8 mouse cellular contexts compared by ENCODE assay signal in the genomic region with DNA sequence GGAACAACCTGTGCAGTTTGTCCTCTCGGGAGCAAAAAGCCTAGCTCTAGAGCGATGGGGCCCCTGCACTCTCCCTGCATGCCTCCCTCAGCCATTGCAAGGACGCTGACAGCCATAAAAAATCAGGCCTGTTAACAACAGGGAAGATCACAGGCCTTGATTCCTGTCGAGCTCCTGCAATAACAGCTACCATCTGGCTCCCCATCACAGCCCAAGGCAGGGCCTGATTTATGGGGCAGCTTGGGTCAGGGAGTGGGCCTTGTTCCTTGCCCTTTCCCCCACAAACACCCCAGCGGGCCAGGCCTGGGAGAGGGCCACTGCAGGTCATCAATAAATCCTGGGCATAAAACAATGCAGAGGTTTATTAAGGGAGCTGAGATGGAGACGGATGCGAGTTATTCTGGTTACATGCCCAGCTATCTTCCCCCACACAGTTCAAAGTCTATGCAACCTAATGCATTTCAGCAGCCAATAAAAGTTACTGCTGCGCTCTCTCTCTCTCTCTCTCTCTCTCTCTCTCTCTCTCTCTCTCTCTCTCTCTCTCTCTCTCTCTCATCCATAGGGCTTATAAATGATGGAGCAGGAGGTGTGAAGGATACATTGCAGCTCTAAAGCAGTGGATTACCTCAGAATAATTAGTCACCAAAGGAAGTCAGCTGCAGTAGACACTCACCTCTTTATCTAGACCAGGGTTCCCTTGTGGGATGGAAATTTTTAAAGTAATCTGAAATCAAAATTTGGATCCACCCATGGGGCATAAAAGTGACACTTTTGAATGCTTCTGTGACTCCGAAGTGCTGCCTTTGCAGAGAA.
DNase-seq lines count a peak whose midpoint lies in the region; ATAC-seq and TF ChIP-seq lines count a peak whose summit lies in the region.

No protein-coding gene starts in this region.

- peak overlapping the region; percentile 80 for H3K27ac ChIP-seq in lung, embryonic 14.5 days (ENCODE audit: low read depth)
- no peak overlapping the region for H3K27ac ChIP-seq in embryonic facial prominence, embryonic 11.5 days (replicated peaks; ENCODE audit: low read depth, low read length)
- H3K27ac ChIP-seq in kidney, adult 2 months (ENCODE audit: insufficient read depth, low read depth, low read length): no peak overlapping the region
- peak overlapping the region; percentile 73 for H3K27ac ChIP-seq in neural tube, embryonic 13.5 days (replicated peaks)

- TF ChIP-seq CTCF in lung, embryonic 14.5 days (IDR thresholded peaks at IDR 0.05; ENCODE audit: low read depth): no peak
- TF ChIP-seq CTCF in lung, adult 2 months (IDR thresholded peaks at IDR 0.05; ENCODE audit: insufficient read depth, low read length): no peak
- no peak for TF ChIP-seq CTCF in kidney, adult 2 months (conservative IDR thresholded peaks at IDR 0.05; ENCODE audit: insufficient read depth, insufficient read length, low read depth, low read length)

- no peak overlapping the region for H3K9ac ChIP-seq in lung, embryonic 14.5 days
- H3K9ac ChIP-seq in embryonic facial prominence, embryonic 11.5 days (replicated peaks; ENCODE audit: low read length): no peak overlapping the region
- peak overlapping the region; percentile 18; the same call in 1 of the 2 replicates for H3K9ac ChIP-seq in neural tube, embryonic 13.5 days

- H3K36me3 ChIP-seq in lung, embryonic 14.5 days (ENCODE audit: insufficient read depth): no peaks in the 10 kb centered on the region
- H3K36me3 ChIP-seq in embryonic facial prominence, embryonic 11.5 days (replicated peaks; ENCODE audit: control insufficient read depth, insufficient read depth, low read depth, low read length): no peaks in the 10 kb centered on the region
- no peaks in the 10 kb centered on the region for H3K36me3 ChIP-seq in kidney, adult 2 months (ENCODE audit: control insufficient read depth, insufficient read depth, low read length)
- H3K36me3 ChIP-seq in neural tube, embryonic 13.5 days: no peaks in the 10 kb centered on the region

- DNase-seq in lung, embryonic 14.5 days: peak; percentile 76
- no peak for DNase-seq in lung, adult 2 months
- peak; percentile 59 for DNase-seq in embryonic facial prominence, embryonic 11.5 days (ENCODE audit: low spot score)
- peak; percentile 57 for DNase-seq in kidney, adult 2 months
- no peak for DNase-seq in right cerebral cortex, postnatal 25 days
- no peak for DNase-seq in layer of hippocampus, adult 9-10 months (ENCODE audit: low spot score)

- TF ChIP-seq POLR2A in lung, adult 2 months (IDR thresholded peaks at IDR 0.05; ENCODE audit: borderline replicate concordance, extremely low read depth, low read depth, low read length): no peak
- TF ChIP-seq POLR2A in kidney, adult 2 months (IDR thresholded peaks at IDR 0.05; ENCODE audit: low read depth, low read length): no peak

- H3K27me3 ChIP-seq in lung, embryonic 14.5 days (ENCODE audit: insufficient read depth, low read length): no peaks in the 10 kb centered on the region
- H3K27me3 ChIP-seq in embryonic facial prominence, embryonic 11.5 days (ENCODE audit: control insufficient read depth, insufficient read depth, low read length): no peaks in the 10 kb centered on the region
- no peaks in the 10 kb centered on the region for H3K27me3 ChIP-seq in kidney, adult 2 months (replicated peaks; ENCODE audit: control insufficient read depth, insufficient read depth, low read length)
- peaks cover 13% of the 10 kb centered on the region; the same call in 1 of the 2 replicates for H3K27me3 ChIP-seq in neural tube, embryonic 13.5 days

- H3K4me3 ChIP-seq in lung, embryonic 14.5 days (ENCODE audit: low read depth, low read length): no peak overlapping the region
- H3K4me3 ChIP-seq in lung, adult 2 months (replicated peaks; ENCODE audit: extremely low read depth, low read depth, low read length): no peak overlapping the region
- H3K4me3 ChIP-seq in embryonic facial prominence, embryonic 11.5 days (ENCODE audit: low read depth, low read length): no peak overlapping the region
- no peak overlapping the region for H3K4me3 ChIP-seq in kidney, adult 2 months (ENCODE audit: insufficient read depth, low read depth, low read length)
- H3K4me3 ChIP-seq in neural tube, embryonic 13.5 days: no peak overlapping the region

- 32% methylated on average over 9 of the region's 9 CpGs for WGBS in lung, embryonic 14.5 days
- WGBS in lung, adult 2 months: 66% methylated on average over 9 of the region's 9 CpGs
- WGBS in embryonic facial prominence, embryonic 11.5 days: 33% methylated on average over 9 of the region's 9 CpGs
- WGBS in kidney, adult 2 months: 47% methylated on average over 9 of the region's 9 CpGs
- 7% methylated on average over 9 of the region's 9 CpGs for WGBS in neural tube, embryonic 13.5 days

- H3K4me2 ChIP-seq in lung, embryonic 14.5 days: no peak overlapping the region
- H3K4me2 ChIP-seq in embryonic facial prominence, embryonic 11.5 days (ENCODE audit: low read depth, low read length): no peak overlapping the region
- no peak overlapping the region for H3K4me2 ChIP-seq in neural tube, embryonic 13.5 days

- no peaks in the 10 kb centered on the region for H3K9me3 ChIP-seq in lung, embryonic 14.5 days (ENCODE audit: low read depth, low read length)
- no peaks in the 10 kb centered on the region for H3K9me3 ChIP-seq in embryonic facial prominence, embryonic 11.5 days (replicated peaks; ENCODE audit: control insufficient read depth, low read length)
- H3K9me3 ChIP-seq in neural tube, embryonic 13.5 days: no peaks in the 10 kb centered on the region

- ATAC-seq in lung, embryonic 14.5 days (ENCODE audit: insufficient read depth): peak; percentile 82
- 0 out of 2 replicates have a peak, but pooled peaks have one; percentile 46 for ATAC-seq in embryonic facial prominence, embryonic 11.5 days (replicated peaks; ENCODE audit: insufficient number of reproducible peaks, low FRiP score, low TSS enrichment, low read depth)
- peak; percentile 82 for ATAC-seq in neural tube, embryonic 13.5 days (ENCODE audit: low read depth)
- ATAC-seq in megakaryocyte progenitor cell, adult 5-6 weeks (replicated peaks; ENCODE audit: poor library complexity): no peak

- H3K4me1 ChIP-seq in lung, embryonic 14.5 days (ENCODE audit: insufficient read depth): peaks cover 17% of the 10 kb centered on the region
- H3K4me1 ChIP-seq in lung, adult 2 months (ENCODE audit: control insufficient read depth, insufficient read depth, low read length): no peaks in the 10 kb centered on the region
- 0 out of 2 replicates have a peak, but pooled peaks cover 2% of the 10 kb centered on the region for H3K4me1 ChIP-seq in embryonic facial prominence, embryonic 11.5 days (ENCODE audit: control insufficient read depth, insufficient read depth, low read length)
- H3K4me1 ChIP-seq in kidney, adult 2 months (ENCODE audit: control insufficient read depth, insufficient read depth, low read length): 0 out of 2 replicates have a peak, but pooled peaks cover 3% of the 10 kb centered on the region
- peaks cover 36% of the 10 kb centered on the region for H3K4me1 ChIP-seq in neural tube, embryonic 13.5 days (replicated peaks)

Comparison
In these comparisons a context has a peak if more than half of its experiments do, and no peak if none do; other contexts are left out.
1. DNase-seq: peak in lung, embryonic 14.5 days (single experiment), embryonic facial prominence, embryonic 11.5 days (single experiment) and kidney, adult 2 months (single experiment); none in lung, adult 2 months (single experiment), right cerebral cortex, postnatal 25 days (single experiment) and layer of hippocampus, adult 9-10 months (single experiment).
2. H3K27ac ChIP-seq: peak in lung, embryonic 14.5 days (single experiment) and neural tube, embryonic 13.5 days (single experiment); none in embryonic facial prominence, embryonic 11.5 days (single experiment) and kidney, adult 2 months (single experiment).